Mouse (Mus musculus): ENCODE measurements at regions not wholly inside any gene's neighbourhood (a gene's known extent, or its start where the extent isn't known, plus 50 kb on each side); places are given as distances from the start of the nearest gene placed in this dataset.

GRCm38 (mm10) chrX:147616374-147616773 is 62.5 kb upstream of the Lrch2 start:
- H3K9ac ChIP-seq (replicated peaks; ENCODE audit: low read length, poor library complexity, severe bottlenecking), result no peak overlapping the region
- TF ChIP-seq CTCF (IDR thresholded peaks at IDR 0.05), result no peak
- no peaks in the 10 kb centered on the region for H3K9me3 ChIP-seq (ENCODE audit: low read length)

GRCm38 (mm10) chrX:147608660-147609059 is 54.8 kb upstream of the Lrch2 start:
- H3K4me3 ChIP-seq (ENCODE audit: low read depth, low read length), result no peak overlapping the region
- no peak overlapping the region for H3K4me2 ChIP-seq (ENCODE audit: low read depth, low read length, poor library complexity, severe bottlenecking)
- DNase-seq (ENCODE audit: low spot score) (peak; percentile 44), ATAC-seq (ENCODE audit: low FRiP score) (peak; percentile 77)
- peak; percentile 79 for TF ChIP-seq CTCF (IDR thresholded peaks at IDR 0.05)
- no peaks in the 10 kb centered on the region for H3K4me1 ChIP-seq (ENCODE audit: insufficient read depth, low read length)
- no peak overlapping the region for H3K9ac ChIP-seq (replicated peaks; ENCODE audit: low read length, poor library complexity, severe bottlenecking)
- no peak overlapping the region for H3K27ac ChIP-seq (ENCODE audit: low read depth, low read length)
- no peaks in the 10 kb centered on the region for H3K27me3 ChIP-seq (ENCODE audit: insufficient read depth, low read length)
- no peaks in the 10 kb centered on the region for H3K9me3 ChIP-seq (ENCODE audit: low read length)
- 15% methylated on average over 3 of the region's 3 CpGs for WGBS
- H3K36me3 ChIP-seq (ENCODE audit: insufficient read depth, low read length), result no peaks in the 10 kb centered on the region

More at GRCm38 (mm10) chrX:147616374-147616773, 62.5 kb upstream of the Lrch2 start:
- H3K4me1 ChIP-seq (ENCODE audit: insufficient read depth, low read length), result no peaks in the 10 kb centered on the region
- H3K4me2 ChIP-seq (ENCODE audit: low read depth, low read length, poor library complexity, severe bottlenecking), result no peak overlapping the region
- no peaks in the 10 kb centered on the region for H3K36me3 ChIP-seq (ENCODE audit: insufficient read depth, low read length)
- ATAC-seq (ENCODE audit: low FRiP score) (no peak), DNase-seq (ENCODE audit: low spot score) (no peak)
- WGBS, result 65% methylated on average over 2 of the region's 2 CpGs
- no peaks in the 10 kb centered on the region for H3K27me3 ChIP-seq (ENCODE audit: insufficient read depth, low read length)
- H3K27ac ChIP-seq (ENCODE audit: low read depth, low read length), result no peak overlapping the region
- no peak overlapping the region for H3K4me3 ChIP-seq (ENCODE audit: low read depth, low read length)

All from midbrain, postnatal 0 days (tissue).